Mouse (Mus musculus): ENCODE data around the gene Rhot2. TPM values are rescaled to one million over a fixed set of nuclear protein-coding genes. Genes with fewer than 3 reads are reported as not detected.

The Rhot2 gene
- total RNA-seq, 2 experiments from 2014 or later: 68.8 to 74.7 TPM

GRCm38 (mm10) chr17:25860832-25861703 is 16.4 kb upstream of the Rhot2 start, which contains the start of gene Wdr90:
Gene Wdr90 (minus strand): TSS chr17:25861501.
- intact Hi-C loops (cut with DNase I): no loop called here
- peak; percentile 90 to 95 for DNase-seq (ENCODE audit: extremely low spot score in 1 of 2, low spot score in 2 of 2)

GRCm38 (mm10) chr17:25860229-25860628 is 15.6 kb upstream of the Rhot2 start:
- DNase-seq (ENCODE audit: extremely low spot score in 1 of 2, low spot score in 2 of 2): no peak
- intact Hi-C loops (cut with DNase I): no loop called here

GRCm38 (mm10) chr17:25843636-25844395 is 835 bp downstream of the Rhot2 start:
- intact Hi-C loops (cut with DNase I): no loop called here
- DNase-seq (ENCODE audit: extremely low spot score in 1 of 2, low spot score in 2 of 2): no peak

GRCm38 (mm10) chr17:25843122-25843521 is 1.5 kb downstream of the Rhot2 start:
- intact Hi-C loops (cut with DNase I): no loop called here
- no peak for DNase-seq (ENCODE audit: extremely low spot score in 1 of 2, low spot score in 2 of 2)

- DNase-seq (ENCODE audit: extremely low spot score in 1 of 2, low spot score in 2 of 2): no peak
- intact Hi-C loops (cut with DNase I): no loop called here
Observed at GRCm38 (mm10) chr17:25842509-25842908, 2.1 kb downstream of the Rhot2 start.

GRCm38 (mm10) chr17:25841117-25841880 is 3.4 kb downstream of the Rhot2 start, which contains the start of gene Gm20683:
Gene Gm20683 (minus strand): TSS chr17:25841763.
- intact Hi-C loops (cut with DNase I): no loop called here
- no peak for DNase-seq (ENCODE audit: extremely low spot score in 1 of 2, low spot score in 2 of 2)

GRCm38 (mm10) chr17:25840519-25840918 is 4.1 kb downstream of the Rhot2 start:
- no peak for DNase-seq (ENCODE audit: extremely low spot score in 1 of 2, low spot score in 2 of 2)
- intact Hi-C loops (cut with DNase I): no loop called here

GRCm38 (mm10) chr17:25839455-25840235 is 5.0 kb downstream of the Rhot2 start:
- no peak for DNase-seq (ENCODE audit: extremely low spot score in 1 of 2, low spot score in 2 of 2)
- intact Hi-C loops (cut with DNase I): no loop called here

- intact Hi-C loops (cut with DNase I): no loop called here
- no peak for DNase-seq (ENCODE audit: extremely low spot score in 1 of 2, low spot score in 2 of 2)
Observed at GRCm38 (mm10) chr17:25838904-25839303, 5.7 kb downstream of the Rhot2 start.

- DNase-seq (ENCODE audit: extremely low spot score in 1 of 2, low spot score in 2 of 2): no peak
- intact Hi-C loops (cut with DNase I): no loop called here
Observed at GRCm38 (mm10) chr17:25837533-25837932, 7.1 kb downstream of the Rhot2 start.

- peak; percentile 82 to 89 for DNase-seq (ENCODE audit: extremely low spot score in 1 of 2, low spot score in 2 of 2)
- intact Hi-C loops (cut with DNase I): no loop called here
Observed at GRCm38 (mm10) chr17:25837076-25837410, 7.6 kb downstream of the Rhot2 start, which contains the start of gene Rhbdl1. Gene Rhbdl1 (minus strand): TSS chr17:25837295.

GRCm38 (mm10) chr17:25836397-25837075 is 8.1 kb downstream of the Rhot2 start:
- intact Hi-C loops (cut with DNase I): no loop called here
- peak in 1 of 2 experiments; percentile 37 for DNase-seq (ENCODE audit: extremely low spot score in 1 of 2, low spot score in 2 of 2)

- intact Hi-C loops (cut with DNase I): no loop called here
- peak in 1 of 2 experiments; percentile 39 for DNase-seq (ENCODE audit: extremely low spot score in 1 of 2, low spot score in 2 of 2)
Observed at GRCm38 (mm10) chr17:25835816-25836215, 8.8 kb downstream of the Rhot2 start.

GRCm38 (mm10) chr17:25835301-25835700 is 9.3 kb downstream of the Rhot2 start:
- intact Hi-C loops (cut with DNase I): no loop called here
- no peak for DNase-seq (ENCODE audit: extremely low spot score in 1 of 2, low spot score in 2 of 2)

GRCm38 (mm10) chr17:25834595-25835222 is 9.9 kb downstream of the Rhot2 start:
- intact Hi-C loops (cut with DNase I): no loop called here
- no peak for DNase-seq (ENCODE audit: extremely low spot score in 1 of 2, low spot score in 2 of 2)

GRCm38 (mm10) chr17:25833961-25834594 is 10.6 kb downstream of the Rhot2 start:
- peak in 1 of 2 experiments; percentile 32 for DNase-seq (ENCODE audit: extremely low spot score in 1 of 2, low spot score in 2 of 2)
- intact Hi-C loops (cut with DNase I): no loop called here

GRCm38 (mm10) chr17:25833291-25833663 is 11.4 kb downstream of the Rhot2 start, which contains the start of gene Stub1:
Gene Stub1 (minus strand): TSS chr17:25833404.
- DNase-seq (ENCODE audit: extremely low spot score in 1 of 2, low spot score in 2 of 2): peak; percentile 87 to 93
- intact Hi-C loops (cut with DNase I): no loop called here

Data from left cerebral cortex, postnatal 10 days (tissue).